Comparison of ENCODE assay signal across 12 mouse cellular contexts in genomic region chr9:122846156-122846555, GRCm38 (mm10). TPM values are rescaled to one million over a fixed set of nuclear protein-coding genes. Genes with fewer than 3 reads are reported as not detected.
A peak's percentile ranks its signal among the peaks of the same experiment; 100 is the strongest.
DNase-seq lines count a peak whose midpoint lies in the region; ATAC-seq and TF ChIP-seq lines count a peak whose summit lies in the region.
"Had no signal": no experiment of that assay in that cellular context is flagged by ENCODE, and none has a peak within 500 bp of the region (broad histone marks: within the 10 kb centered on the region; RNA-seq: fewer than 3 reads in every experiment).

No protein-coding gene starts in this region.

- H3K4me3 ChIP-seq in heart, adult 2 months, result no peak overlapping the region
- no peak overlapping the region for H3K4me3 ChIP-seq in heart, embryonic 10.5 days
- H3K4me3 ChIP-seq: erythroblast, embryonic 14.5 days; neural tube, embryonic 13.5 days; stomach, embryonic 15.5 days had no signal

- H3K4me1 ChIP-seq in heart, adult 2 months (ENCODE audit: control insufficient read depth, insufficient read depth, low read length), result no peaks in the 10 kb centered on the region; the same call in none of the 2 replicates
- H3K4me1 ChIP-seq in heart, embryonic 10.5 days, result no peaks in the 10 kb centered on the region
- H3K4me1 ChIP-seq: neural tube, embryonic 13.5 days; stomach, embryonic 15.5 days had no signal

- no peak for TF ChIP-seq CTCF in heart, adult 2 months (IDR thresholded peaks at IDR 0.05)
- no peak for TF ChIP-seq CTCF in brain, embryonic 14.5 days (IDR thresholded peaks at IDR 0.05; ENCODE audit: borderline replicate concordance, extremely low read depth, insufficient read depth, insufficient read length)

- peak; percentile 55 to 71 for DNase-seq in heart, adult 2 months
- no peak for DNase-seq in heart, embryonic 10.5 days (ENCODE audit: low spot score)
- DNase-seq in brain, embryonic 14.5 days (ENCODE audit: low read depth), result peak; percentile 80
- DNase-seq in heart, adult 9 months (ENCODE audit: low spot score in 2 of 2), result peak; percentile 76 to 84
- DNase-seq in left cerebral cortex, postnatal 10 days (ENCODE audit: extremely low spot score in 1 of 2, low spot score in 2 of 2), result peak; percentile 31 to 56
- no peak for DNase-seq in adrenal gland, adult 2 months

- 0 out of 2 replicates have a peak, but pooled peaks have one; percentile 49 for TF ChIP-seq EP300 in heart, adult 2 months (IDR thresholded peaks at IDR 0.05; ENCODE audit: insufficient read depth, low read depth, low read length)

- H3K27ac ChIP-seq in heart, adult 2 months, result peak overlapping the region; percentile 49
- H3K27ac ChIP-seq in heart, embryonic 10.5 days, result no peak overlapping the region
- H3K27ac ChIP-seq: neural tube, embryonic 13.5 days; stomach, embryonic 15.5 days had no signal

- no peak overlapping the region for H3K9ac ChIP-seq in heart, adult 2 months (ENCODE audit: low read depth, low read length)
- H3K9ac ChIP-seq: neural tube, embryonic 13.5 days; stomach, embryonic 15.5 days had no signal

- peaks cover 16% of the 10 kb centered on the region for H3K36me3 ChIP-seq in heart, adult 2 months (ENCODE audit: control insufficient read depth, insufficient read depth, low read length)
- peaks cover 30% of the 10 kb centered on the region for H3K36me3 ChIP-seq in heart, embryonic 10.5 days

- TF ChIP-seq POLR2A in heart, adult 2 months (IDR thresholded peaks at IDR 0.05; ENCODE audit: insufficient read depth, low read depth, low read length), result no peak
- no peak for TF ChIP-seq POLR2A in brain, embryonic 14.5 days (IDR thresholded peaks at IDR 0.05; ENCODE audit: borderline replicate concordance, extremely low read depth, insufficient read depth, insufficient read length, poor library complexity, severe bottlenecking)

- intact Hi-C loops in heart, adult 2 months (cut with DNase I), result no loop called here
- intact Hi-C loops in left cerebral cortex, postnatal 10 days (cut with DNase I), result no loop called here

- no peak for ATAC-seq in erythroblast, adult 5-6 weeks (replicated peaks; ENCODE audit: low FRiP score, poor library complexity, severe bottlenecking)
- ATAC-seq in erythroid progenitor cell, adult 5-6 weeks (replicated peaks; ENCODE audit: low FRiP score, poor library complexity, severe bottlenecking), result no peak

- H3K27me3 ChIP-seq in heart, adult 2 months (ENCODE audit: control insufficient read depth, insufficient read depth, low read length), result no peaks in the 10 kb centered on the region
- H3K27me3 ChIP-seq in heart, embryonic 10.5 days (ENCODE audit: insufficient read depth, poor library complexity, severe bottlenecking), result no peaks in the 10 kb centered on the region
- H3K27me3 ChIP-seq: neural tube, embryonic 13.5 days; stomach, embryonic 15.5 days had no signal

- 0 out of 2 replicates have a peak, but pooled peaks cover 3% of the 10 kb centered on the region for H3K9me3 ChIP-seq in heart, embryonic 10.5 days
- H3K9me3 ChIP-seq: stomach, embryonic 15.5 days had no signal

- no peaks in the 10 kb centered on the region for H3K79me2 ChIP-seq in heart, adult 2 months (replicated peaks; ENCODE audit: control insufficient read depth, insufficient read depth, low read length)

RNA-seq across cellular contexts. Expression of gene Gm35549, which starts 2.3 kb away (rescaled TPM):
- not detected for total RNA-seq in heart, adult 2 months (2021)
- polyA plus RNA-seq in heart, adult 2 months (2012; rRNA removed), result not detected in 2 replicates
- not detected in 2 replicates for polyA plus RNA-seq in heart, embryonic 10.5 days (2016; fragmentation: Nextera tagmentation; extraction: Ambion mirVana)
- not detected in 2 replicates for polyA plus RNA-seq in brain, embryonic 14.5 days (2012; rRNA removed)
- total RNA-seq in left cerebral cortex, postnatal 10 days (2021), result not detected
- total RNA-seq in adrenal gland, adult 2 months (2021), result not detected
- polyA plus RNA-seq in adrenal gland, adult 2 months (2012; rRNA removed), result not detected in 2 replicates
- total RNA-seq in erythroblast, adult 5-6 weeks (2015; ENCODE audit: low replicate concordance), result not detected in 2 replicates
- total RNA-seq in erythroblast, adult 5-6 weeks (2017; ENCODE audit: low replicate concordance), result not detected in 2 replicates
- not detected in 2 replicates for total RNA-seq in erythroid progenitor cell, adult 5-6 weeks (2015; ENCODE audit: low replicate concordance)
- total RNA-seq in erythroid progenitor cell, adult 5-6 weeks (2017; ENCODE audit: low replicate concordance), result not detected in 2 replicates
- polyA plus RNA-seq: erythroblast, embryonic 14.5 days; liver, embryonic 16.5 days; neural tube, embryonic 13.5 days had no signal

RNA-seq across cellular contexts. Expression of gene Zfp445, which starts 19.6 kb away (rescaled TPM):
- total RNA-seq in heart, adult 2 months (2021), result 100 to 1,000 TPM in 1 of 2 experiments, 10 to 100 TPM in 1; 64.6 to 100 TPM
- 31.1 and 79.7 TPM in 2 replicates for polyA plus RNA-seq in heart, adult 2 months (2012; rRNA removed)
- 47.4 and 50.7 TPM in 2 replicates for polyA plus RNA-seq in heart, embryonic 10.5 days (2016; fragmentation: Nextera tagmentation; extraction: Ambion mirVana)
- 156 and 160 TPM in 2 replicates for polyA plus RNA-seq in brain, embryonic 14.5 days (2012; rRNA removed)
- total RNA-seq in left cerebral cortex, postnatal 10 days (2021), result 100 to 1,000 TPM; 166 to 172 TPM
- 100 to 1,000 TPM in 1 of 2 experiments, 10 to 100 TPM in 1; 71.4 to 109 TPM for total RNA-seq in adrenal gland, adult 2 months (2021)
- 15.5 and 30.5 TPM in 2 replicates for polyA plus RNA-seq in adrenal gland, adult 2 months (2012; rRNA removed)
- total RNA-seq in erythroblast, adult 5-6 weeks (2015; ENCODE audit: low replicate concordance), result 16.7 TPM in 2 replicates
- 18.7 and 19.8 TPM in 2 replicates for total RNA-seq in erythroblast, adult 5-6 weeks (2017; ENCODE audit: low replicate concordance)
- total RNA-seq in erythroid progenitor cell, adult 5-6 weeks (2015; ENCODE audit: low replicate concordance), result 13.7 and 36.5 TPM in 2 replicates
- total RNA-seq in erythroid progenitor cell, adult 5-6 weeks (2017; ENCODE audit: low replicate concordance), result 24.8 and 40.7 TPM in 2 replicates

RNA-seq across cellular contexts. Expression of gene Zkscan7, which starts 39.3 kb away (rescaled TPM):
- 1 to 10 TPM; 4.7 to 5.9 TPM for total RNA-seq in heart, adult 2 months (2021)
- polyA plus RNA-seq in heart, adult 2 months (2012; rRNA removed), result 2.6 and 4.1 TPM in 2 replicates
- polyA plus RNA-seq in heart, embryonic 10.5 days (2016; fragmentation: Nextera tagmentation; extraction: Ambion mirVana), result 2.4 and 3.0 TPM in 2 replicates
- 6.8 and 8.5 TPM in 2 replicates for polyA plus RNA-seq in brain, embryonic 14.5 days (2012; rRNA removed)
- 1 to 10 TPM; 4.5 to 5.0 TPM for total RNA-seq in left cerebral cortex, postnatal 10 days (2021)
- total RNA-seq in adrenal gland, adult 2 months (2021), result 1 to 10 TPM; 5.6 to 6.5 TPM
- polyA plus RNA-seq in adrenal gland, adult 2 months (2012; rRNA removed), result 2.0 and 4.0 TPM in 2 replicates
- 0.77 TPM in 1 of 2 replicates, not detected in the other for total RNA-seq in erythroblast, adult 5-6 weeks (2015; ENCODE audit: low replicate concordance)
- not detected in 2 replicates for total RNA-seq in erythroblast, adult 5-6 weeks (2017; ENCODE audit: low replicate concordance)
- 0.72 TPM in 1 of 2 replicates, not detected in the other for total RNA-seq in erythroid progenitor cell, adult 5-6 weeks (2015; ENCODE audit: low replicate concordance)
- total RNA-seq in erythroid progenitor cell, adult 5-6 weeks (2017; ENCODE audit: low replicate concordance), result 0.23 and 0.39 TPM in 2 replicates
- polyA plus RNA-seq: erythroblast, embryonic 14.5 days had no signal

RNA-seq across cellular contexts. Expression of gene Tcaim, which starts 40.8 kb away (rescaled TPM):
- total RNA-seq in heart, adult 2 months (2021), result 10 to 100 TPM; 46.9 to 56.5 TPM
- 20.4 and 33.4 TPM in 2 replicates for polyA plus RNA-seq in heart, adult 2 months (2012; rRNA removed)
- 3.2 and 4.5 TPM in 2 replicates for polyA plus RNA-seq in heart, embryonic 10.5 days (2016; fragmentation: Nextera tagmentation; extraction: Ambion mirVana)
- polyA plus RNA-seq in brain, embryonic 14.5 days (2012; rRNA removed), result 6.1 and 6.3 TPM in 2 replicates
- total RNA-seq in left cerebral cortex, postnatal 10 days (2021), result 10 to 100 TPM; 12.5 to 14.6 TPM
- 10 to 100 TPM; 19.2 to 23.5 TPM for total RNA-seq in adrenal gland, adult 2 months (2021)
- polyA plus RNA-seq in adrenal gland, adult 2 months (2012; rRNA removed), result 3.8 and 5.0 TPM in 2 replicates
- total RNA-seq in erythroblast, adult 5-6 weeks (2015; ENCODE audit: low replicate concordance), result 0.19 and 0.84 TPM in 2 replicates
- total RNA-seq in erythroblast, adult 5-6 weeks (2017; ENCODE audit: low replicate concordance), result 1.3 and 1.7 TPM in 2 replicates
- 1.1 and 1.7 TPM in 2 replicates for total RNA-seq in erythroid progenitor cell, adult 5-6 weeks (2015; ENCODE audit: low replicate concordance)
- total RNA-seq in erythroid progenitor cell, adult 5-6 weeks (2017; ENCODE audit: low replicate concordance), result 1.7 and 1.9 TPM in 2 replicates
- polyA plus RNA-seq: erythroblast, embryonic 14.5 days had no signal

Comparison
In these comparisons a context has a peak if more than half of its experiments do, and no peak if none do; other contexts are left out.
1. DNase-seq: peak in heart, adult 2 months (2 of 2), brain, embryonic 14.5 days (single experiment), heart, adult 9 months (2 of 2) and left cerebral cortex, postnatal 10 days (2 of 2); none in heart, embryonic 10.5 days (single experiment) and adrenal gland, adult 2 months (single experiment).